Mouse (Mus musculus): Measurements from ENCODE around the gene Myoz2. TPM values are rescaled to one million over a fixed set of nuclear protein-coding genes. Genes with fewer than 3 reads are reported as not detected.

Gene Myoz2
- polyA plus RNA-seq, 1 experiment from 2014 or later: 2.6 TPM

DNA sequence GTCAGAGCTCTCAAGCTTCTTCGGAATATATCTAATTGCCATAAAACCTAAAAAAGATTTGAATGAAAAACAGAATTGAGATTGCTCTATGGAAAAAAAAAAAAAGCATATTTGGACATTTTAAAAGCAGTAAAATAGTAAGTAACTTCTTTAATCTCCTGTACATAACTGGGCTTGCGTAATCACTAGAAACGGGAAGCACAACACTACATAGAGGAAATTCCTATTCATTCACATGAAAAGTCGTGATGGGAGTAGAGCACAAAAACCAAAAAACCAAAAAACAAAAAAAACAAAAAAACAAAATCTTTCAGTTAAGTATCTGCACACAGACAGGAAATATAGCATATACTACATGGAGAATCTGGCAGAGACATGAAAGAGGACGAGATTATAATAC is 70.5 kb downstream of the Myoz2 start:
- H3K27ac ChIP-seq: no peak overlapping the region
- H3K27me3 ChIP-seq (replicated peaks): no peaks in the 10 kb centered on the region
- no peak overlapping the region for H3K4me2 ChIP-seq (replicated peaks)
- H3K36me3 ChIP-seq: no peaks in the 10 kb centered on the region
- no peak overlapping the region for H3K9ac ChIP-seq
- no peaks in the 10 kb centered on the region for H3K9me3 ChIP-seq
- ATAC-seq (ENCODE audit: low FRiP score, low read depth): no peak
- H3K4me1 ChIP-seq: no peaks in the 10 kb centered on the region
- H3K4me3 ChIP-seq: no peak overlapping the region
- WGBS: 90% methylated on average over 5 of the region's 5 CpGs

Small RNA genes lying within 50 kb of the gene (microRNA-seq; reads per million reads assigned to microRNA genes)
- gene Gm22066: not detected

Other genes starting within 250 kb of the Myoz2 start
- gene Fabp2, start 139.9 kb downstream of the Myoz2 start, polyA plus RNA-seq (2016; fragmentation: Nextera tagmentation; extraction: Ambion mirVana): not detected in 2 replicates
- not detected in 2 replicates for gene Gm10959, start 115.7 kb downstream of the Myoz2 start, polyA plus RNA-seq (2016; fragmentation: Nextera tagmentation; extraction: Ambion mirVana)
- 86.6 and 90.4 TPM in 2 replicates for gene 1810037I17Rik, start 110.8 kb downstream of the Myoz2 start, polyA plus RNA-seq (2016; fragmentation: Nextera tagmentation; extraction: Ambion mirVana)
- gene Usp53, start 50.5 kb downstream of the Myoz2 start, polyA plus RNA-seq (2016; fragmentation: Nextera tagmentation; extraction: Ambion mirVana): 5.5 and 5.7 TPM in 2 replicates
- 2.5 and 3.5 TPM in 2 replicates for gene Synpo2, start 201.1 kb upstream of the Myoz2 start, polyA plus RNA-seq (2016; fragmentation: Nextera tagmentation; extraction: Ambion mirVana)
- gene Sec24d, start 232.4 kb upstream of the Myoz2 start, polyA plus RNA-seq (2016; fragmentation: Nextera tagmentation; extraction: Ambion mirVana): 21.8 and 24.2 TPM in 2 replicates